Mouse (Mus musculus): ENCODE measurements around the gene 1700001P01Rik.

DNA sequence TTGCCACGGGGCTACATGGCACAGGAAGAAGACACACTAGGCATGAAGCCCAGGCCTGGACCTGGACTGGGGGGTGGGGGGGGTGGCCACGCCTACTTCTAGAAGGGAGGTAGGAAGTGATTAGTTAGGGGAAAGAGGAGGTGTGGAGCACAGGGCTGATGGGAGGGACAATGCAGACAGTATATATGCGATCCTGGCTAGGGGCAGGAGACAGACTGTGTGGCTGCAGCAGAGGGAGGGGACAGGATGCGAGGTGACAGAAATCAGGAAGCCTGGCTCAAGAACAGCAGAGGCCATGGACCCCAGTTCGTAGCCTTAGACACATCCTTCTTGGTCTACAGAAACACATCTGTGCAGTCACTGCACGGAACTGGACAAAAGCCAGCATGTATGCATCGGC lies 52.0 kb downstream of the 1700001P01Rik start:
- TF ChIP-seq POLR2A (IDR thresholded peaks at IDR 0.05; ENCODE audit: borderline replicate concordance, insufficient read depth, low read length) (no peak), CTCF (IDR thresholded peaks at IDR 0.05; ENCODE audit: borderline replicate concordance, insufficient read depth, low read depth, low read length) (no peak)

All from cerebellum, adult 2 months (tissue).